ENCODE assay signal across 8 mouse cellular contexts in genomic region chr11:48823536-48823972, GRCm38 (mm10). TPM values are rescaled to one million over a fixed set of nuclear protein-coding genes. Genes with fewer than 3 reads are reported as not detected.
DNase-seq lines count a peak whose midpoint lies in the region; ATAC-seq and TF ChIP-seq lines count a peak whose summit lies in the region.

No protein-coding gene starts in this region.

- peak overlapping the region; percentile 32; the same call in 1 of the 2 replicates for H3K9ac ChIP-seq in neural tube, embryonic 13.5 days

- ATAC-seq in common myeloid progenitor, adult 5-6 weeks (replicated peaks; ENCODE audit: low read depth, poor library complexity, severe bottlenecking) = peak; percentile 57
- no peak for ATAC-seq in neural tube, embryonic 13.5 days (ENCODE audit: low read depth)

- no peak for TF ChIP-seq CTCF in lung, adult 2 months (IDR thresholded peaks at IDR 0.05; ENCODE audit: insufficient read depth, low read length)

- peak overlapping the region; percentile 59 for H3K4me2 ChIP-seq in neural tube, embryonic 13.5 days

- DNase-seq in 3T3-L1 (ENCODE audit: low read depth, low spot score) = peak; percentile 92
- DNase-seq in Muller cell, postnatal 12 days (ENCODE audit: inconsistent ontology term) = peak; percentile 77
- peak; percentile 72 for DNase-seq in heart, adult 8-10 months (ENCODE audit: low spot score)
- DNase-seq in kidney, adult 9 months = peak; percentile 59
- DNase-seq in lung, adult 2 months = peak; percentile 60
- DNase-seq in thymus, postnatal 0 days (ENCODE audit: low spot score) = peak; percentile 90

- H3K27me3 ChIP-seq in neural tube, embryonic 13.5 days = peaks cover 25% of the 10 kb centered on the region

- H3K36me3 ChIP-seq in neural tube, embryonic 13.5 days = no peaks in the 10 kb centered on the region

- no peak overlapping the region for H3K27ac ChIP-seq in neural tube, embryonic 13.5 days (replicated peaks)

- H3K9me3 ChIP-seq in neural tube, embryonic 13.5 days = no peaks in the 10 kb centered on the region

- peak overlapping the region; percentile 56 for H3K4me3 ChIP-seq in lung, adult 2 months (replicated peaks; ENCODE audit: extremely low read depth, low read depth, low read length)
- H3K4me3 ChIP-seq in neural tube, embryonic 13.5 days = peak overlapping the region; percentile 33

- TF ChIP-seq POLR2A in lung, adult 2 months (IDR thresholded peaks at IDR 0.05; ENCODE audit: borderline replicate concordance, extremely low read depth, low read depth, low read length) = 0 out of 2 replicates have a peak, but pooled peaks have one; percentile 3

- H3K4me1 ChIP-seq in lung, adult 2 months (ENCODE audit: control insufficient read depth, insufficient read depth, low read length) = peaks cover 3% of the 10 kb centered on the region; the same call in 1 of the 2 replicates
- peaks cover 23% of the 10 kb centered on the region for H3K4me1 ChIP-seq in neural tube, embryonic 13.5 days (replicated peaks)

- 2% methylated on average over 15 of the region's 15 CpGs for WGBS in lung, adult 2 months
- WGBS in neural tube, embryonic 13.5 days = under 1% methylated on average over 15 of the region's 15 CpGs

RNA-seq across cellular contexts. Expression of gene Trim7, which starts 2.4 kb away (rescaled TPM):
- total RNA-seq in common myeloid progenitor, adult 5-6 weeks (2017) = 0.19 and 0.78 TPM in 2 replicates
- 10 to 100 TPM; 15.6 to 31.7 (median 17.5) TPM for total RNA-seq in heart, adult 8-10 months (2022)
- 7.8 and 11.6 TPM in 2 replicates for polyA plus RNA-seq in lung, adult 2 months (2012; rRNA removed)
- 1.2 TPM in 2 replicates for polyA plus RNA-seq in neural tube, embryonic 13.5 days (2015; fragmentation: Nextera tagmentation; extraction: Ambion mirVana)
- 1.1 and 2.1 TPM in 2 replicates for polyA plus RNA-seq in thymus, postnatal 0 days (2015; fragmentation: Nextera tagmentation; extraction: Ambion mirVana)

RNA-seq across cellular contexts. Expression of gene Gm12184, which starts 2.9 kb away (rescaled TPM):
- total RNA-seq in common myeloid progenitor, adult 5-6 weeks (2017) = 48.6 and 64.4 TPM in 2 replicates
- total RNA-seq in heart, adult 8-10 months (2022) = 1 to 10 TPM; 1.6 to 5.4 (median 3.7) TPM
- polyA plus RNA-seq in lung, adult 2 months (2012; rRNA removed) = 5.3 TPM in 2 replicates
- 3.2 and 4.3 TPM in 2 replicates for polyA plus RNA-seq in neural tube, embryonic 13.5 days (2015; fragmentation: Nextera tagmentation; extraction: Ambion mirVana)
- polyA plus RNA-seq in thymus, postnatal 0 days (2015; fragmentation: Nextera tagmentation; extraction: Ambion mirVana) = 7.6 and 8.8 TPM in 2 replicates

RNA-seq across cellular contexts. Expression of gene Trim41, which starts 6.4 kb away (rescaled TPM):
- 50.2 and 70.9 TPM in 2 replicates for total RNA-seq in common myeloid progenitor, adult 5-6 weeks (2017)
- 10 to 100 TPM; 22.2 to 28.9 (median 23.8) TPM for total RNA-seq in heart, adult 8-10 months (2022)
- polyA plus RNA-seq in lung, adult 2 months (2012; rRNA removed) = 28.9 and 32.4 TPM in 2 replicates
- 6.2 and 6.9 TPM in 2 replicates for polyA plus RNA-seq in neural tube, embryonic 13.5 days (2015; fragmentation: Nextera tagmentation; extraction: Ambion mirVana)
- polyA plus RNA-seq in thymus, postnatal 0 days (2015; fragmentation: Nextera tagmentation; extraction: Ambion mirVana) = 3.5 and 5.5 TPM in 2 replicates

RNA-seq across cellular contexts. Expression of gene Rack1, which starts 23.4 kb away (rescaled TPM):
- 1,552 and 1,662 TPM in 2 replicates for total RNA-seq in common myeloid progenitor, adult 5-6 weeks (2017)
- total RNA-seq in heart, adult 8-10 months (2022) = 100 to 1,000 TPM; 385 to 495 (median 425) TPM
- 1,286 and 1,489 TPM in 2 replicates for polyA plus RNA-seq in lung, adult 2 months (2012; rRNA removed)
- polyA plus RNA-seq in neural tube, embryonic 13.5 days (2015; fragmentation: Nextera tagmentation; extraction: Ambion mirVana) = 411 and 432 TPM in 2 replicates
- polyA plus RNA-seq in thymus, postnatal 0 days (2015; fragmentation: Nextera tagmentation; extraction: Ambion mirVana) = 988 and 1,015 TPM in 2 replicates

RNA-seq across cellular contexts. Expression of gene Irgm1, which starts 47.9 kb away (rescaled TPM):
- 49.1 and 58.2 TPM in 2 replicates for total RNA-seq in common myeloid progenitor, adult 5-6 weeks (2017)
- total RNA-seq in heart, adult 8-10 months (2022) = 10 to 100 TPM; 11.7 to 13.3 (median 12.1) TPM
- polyA plus RNA-seq in lung, adult 2 months (2012; rRNA removed) = 7.3 and 11.5 TPM in 2 replicates
- polyA plus RNA-seq in neural tube, embryonic 13.5 days (2015; fragmentation: Nextera tagmentation; extraction: Ambion mirVana) = 3.2 TPM in 2 replicates
- polyA plus RNA-seq in thymus, postnatal 0 days (2015; fragmentation: Nextera tagmentation; extraction: Ambion mirVana) = 57.1 and 61.0 TPM in 2 replicates
